Mouse (Mus musculus) forebrain, postnatal 0 days (tissue): Measurements from ENCODE around the gene Kazn. TPM values are rescaled to one million over a fixed set of nuclear protein-coding genes. Genes with fewer than 3 reads are reported as not detected.

Experiments
- ATAC-seq: fragments of 200-750 bp; cut with Nextera tagmentation; 2 replicates; pipeline ENCODE4 v1.8.0; 2017; ENCODE audit warnings: mild to moderate bottlenecking, moderate library complexity
- DNase-seq: peaks from one replicate; pipeline ENCODE4 v3.0.0-alpha.2; 2015
- H3K27ac ChIP-seq: fragments of 300-500 bp; sonication (generic); 2 replicates; pipeline ENCODE4 v1.5.1; 2014; ENCODE audit warnings: low read depth, mild to moderate bottlenecking, antibody characterized with exemption, low read length, moderate library complexity, mixed read lengths
- H3K27me3 ChIP-seq: fragments of 300-500 bp; sonication (generic); 2 replicates; pipeline ENCODE4 v1.6.1; 2014; ENCODE audit warnings: mild to moderate bottlenecking, low read length, mixed read lengths; ENCODE audit not compliant: insufficient read depth
- H3K36me3 ChIP-seq: fragments of 300-500 bp; sonication (generic); 2 replicates; pipeline ENCODE4 v1.6.1; 2014; ENCODE audit warnings: mild to moderate bottlenecking, moderate library complexity; ENCODE audit not compliant: insufficient read depth
- H3K4me1 ChIP-seq: fragments of 300-500 bp; sonication (generic); 2 replicates; pipeline ENCODE4 v1.6.1; 2014; ENCODE audit warnings: antibody characterized with exemption; ENCODE audit not compliant: insufficient read depth
- H3K4me2 ChIP-seq: fragments of 300-500 bp; sonication (generic); 2 replicates; pipeline ENCODE4 v1.6.1; 2014; ENCODE audit warnings: low read depth, mild to moderate bottlenecking, moderate library complexity
- H3K4me3 ChIP-seq: fragments of 300-500 bp; sonication (generic); 2 replicates; pipeline ENCODE4 v1.5.1; 2014; ENCODE audit warnings: low read depth, low read length, mixed read lengths
- H3K9ac ChIP-seq: fragments of 300-500 bp; sonication (generic); 2 replicates; pipeline ENCODE4 v1.6.1; 2014; ENCODE audit warnings: mild to moderate bottlenecking
- H3K9me3 ChIP-seq: fragments of 300-500 bp; sonication (generic); 2 replicates; pipeline ENCODE4 v1.6.1; 2016; ENCODE audit warnings: low read length
- CTCF ChIP-seq: sonication (generic); IDR thresholded peaks from 2 replicates; pipeline ENCODE4 v1.5.1; 2016; ENCODE audit warnings: antibody characterized with exemption, control low read depth, low read depth
- WGBS: fragments of 180-500 bp; shearing (Covaris S2); extraction: QIAGEN DNeasy Blood & Tissue Kit; methylation state at CpG from one replicate; pipeline ENCODE4 v1.1.7; 2014; 5-methylcytosine and 5-hydroxymethylcytosine counted together
- polyA plus RNA-seq: library from polyadenylated mRNA; unstranded; fragments of >200 nt; fragmentation: Nextera tagmentation; extraction: Ambion mirVana; gene quantifications from 2 replicates; pipeline ENCODE4 v1.2.1, GENCODE M21; 2015
- total RNA-seq: library from RNA; depleted of rRNA; stranded (reverse); fragments of >200 nt; gene quantifications from 2 replicates; pipeline ENCODE4 v1.2.3, GENCODE M21; 2014

Kazn gene
- total and polyA plus RNA-seq, 2 experiments from 2014 or later: 18.7 to 56.4 TPM

DNA sequence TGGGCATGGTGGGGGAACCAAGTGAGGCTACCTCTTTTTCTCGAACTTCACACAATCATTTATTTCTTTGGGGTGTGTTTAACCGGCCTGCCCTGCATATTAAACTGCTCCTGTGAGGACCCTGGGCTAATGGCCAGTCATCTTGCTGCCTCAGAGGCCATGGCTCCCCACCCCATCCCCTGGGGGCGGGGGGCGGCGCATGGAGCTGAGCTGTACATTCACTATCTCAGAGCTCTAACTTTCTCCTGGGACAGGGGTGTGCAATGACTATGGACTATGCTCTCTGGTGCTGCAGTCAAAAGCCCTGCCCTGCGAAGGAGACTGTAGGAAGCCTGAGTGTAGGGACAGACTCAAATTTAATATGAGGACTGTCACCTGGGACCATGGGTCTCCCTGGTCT lies 22.2 kb downstream of the Kazn start:
- Histone ChIP-seq H3K36me3 (no peaks in the 10 kb centered on the region), H3K9ac (no peak overlapping the region), H3K4me2 (no peak overlapping the region), H3K9me3 (no peaks in the 10 kb centered on the region), H3K4me1 (no peaks in the 10 kb centered on the region), H3K27ac (no peak overlapping the region), H3K4me3 (no peak overlapping the region), H3K27me3 (no peaks in the 10 kb centered on the region)
- ATAC-seq (no peak), DNase-seq (no peak)
- no peak for TF ChIP-seq CTCF
- 72% methylated on average over 6 of the region's 6 CpGs for WGBS

- no peaks in the 10 kb centered on the region for H3K9me3 ChIP-seq
- no peaks in the 10 kb centered on the region for H3K27me3 ChIP-seq
- no peak overlapping the region for H3K9ac ChIP-seq
- H3K4me2 ChIP-seq: no peak overlapping the region
- no peaks in the 10 kb centered on the region for H3K36me3 ChIP-seq
- H3K4me1 ChIP-seq: no peaks in the 10 kb centered on the region
- 81% methylated on average over 7 of the region's 7 CpGs for WGBS
- no peak for TF ChIP-seq CTCF
- ATAC-seq (no peak), DNase-seq (no peak)
- H3K27ac ChIP-seq: no peak overlapping the region
- H3K4me3 ChIP-seq: no peak overlapping the region
Measured at GRCm38 (mm10) chr4:142215760-142216159, 23.4 kb downstream of the Kazn start.

- Histone ChIP-seq H3K9ac (no peak overlapping the region), H3K4me2 (no peak overlapping the region), H3K4me3 (no peak overlapping the region), H3K9me3 (no peaks in the 10 kb centered on the region), H3K27ac (no peak overlapping the region), H3K36me3 (no peaks in the 10 kb centered on the region), H3K4me1 (no peaks in the 10 kb centered on the region), H3K27me3 (no peaks in the 10 kb centered on the region)
- ATAC-seq (no peak), DNase-seq (no peak)
- 42% methylated on average over 6 of the region's 6 CpGs for WGBS
- TF ChIP-seq CTCF: no peak
Measured at GRCm38 (mm10) chr4:142214532-142214931, 24.7 kb downstream of the Kazn start.

GRCm38 (mm10) chr4:142212425-142212824 lies 26.8 kb downstream of the Kazn start:
- H3K4me1 ChIP-seq: no peaks in the 10 kb centered on the region
- H3K36me3 ChIP-seq: no peaks in the 10 kb centered on the region
- no peak overlapping the region for H3K9ac ChIP-seq
- H3K4me3 ChIP-seq: no peak overlapping the region
- TF ChIP-seq CTCF: no peak
- 83% methylated on average over 9 of the region's 9 CpGs for WGBS
- H3K4me2 ChIP-seq: no peak overlapping the region
- no peaks in the 10 kb centered on the region for H3K27me3 ChIP-seq
- DNase-seq (no peak), ATAC-seq (no peak)
- no peak overlapping the region for H3K27ac ChIP-seq
- H3K9me3 ChIP-seq: no peaks in the 10 kb centered on the region

DNA sequence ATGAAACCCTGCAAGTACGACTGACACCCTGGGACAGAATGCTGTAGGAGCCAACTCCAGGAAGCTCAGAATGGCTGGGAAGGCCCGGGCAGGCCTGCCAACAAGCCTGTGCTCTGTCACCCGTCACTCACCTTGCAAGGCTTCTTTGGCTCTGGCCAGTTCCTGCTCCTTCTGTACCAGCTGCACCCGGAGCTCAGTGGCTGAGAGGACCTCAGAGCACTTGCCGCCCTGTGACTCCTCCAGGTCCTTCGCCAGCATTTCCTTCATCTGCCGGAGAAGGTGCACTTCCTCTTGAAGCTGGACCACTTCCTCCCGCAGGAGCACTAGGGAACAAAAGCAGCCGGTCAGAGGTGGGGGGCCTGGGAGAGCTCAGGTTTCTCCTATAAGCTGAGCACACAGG lies 29.3 kb downstream of the Kazn start:
- ATAC-seq: no peak
- Histone ChIP-seq H3K4me2 (no peak overlapping the region), H3K36me3 (no peaks in the 10 kb centered on the region), H3K4me3 (no peak overlapping the region), H3K9ac (no peak overlapping the region), H3K9me3 (no peaks in the 10 kb centered on the region), H3K27ac (no peak overlapping the region), H3K4me1 (no peaks in the 10 kb centered on the region), H3K27me3 (no peaks in the 10 kb centered on the region)
- TF ChIP-seq CTCF: no peak
- 65% methylated on average over 9 of the region's 9 CpGs for WGBS
- no peak for DNase-seq

DNA sequence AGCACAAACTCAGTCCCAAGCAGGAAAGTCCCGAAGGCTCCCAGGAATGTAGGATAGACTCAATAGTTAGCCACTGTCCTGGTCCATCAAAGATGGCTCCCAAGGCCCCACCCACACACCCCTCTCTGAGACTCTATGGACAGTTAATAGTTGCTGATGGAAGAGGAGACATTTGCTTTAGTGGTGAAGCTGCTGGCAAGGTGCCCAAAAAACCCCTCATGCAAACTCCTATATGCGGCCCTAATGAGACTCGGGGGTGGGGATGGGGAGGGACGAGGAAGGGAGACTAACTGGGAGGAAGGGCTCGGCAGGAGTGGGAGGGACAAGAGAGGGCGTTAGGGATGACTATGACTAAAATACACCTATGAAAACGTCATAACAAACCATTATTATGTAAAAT lies 29.7 kb downstream of the Kazn start:
- no peaks in the 10 kb centered on the region for H3K9me3 ChIP-seq
- WGBS: 41% methylated on average over 7 of the region's 7 CpGs
- no peak overlapping the region for H3K9ac ChIP-seq
- no peak for DNase-seq
- no peaks in the 10 kb centered on the region for H3K4me1 ChIP-seq
- no peaks in the 10 kb centered on the region for H3K36me3 ChIP-seq
- ATAC-seq: no peak
- TF ChIP-seq CTCF: no peak
- H3K4me2 ChIP-seq: no peak overlapping the region
- H3K27me3 ChIP-seq: no peaks in the 10 kb centered on the region
- H3K4me3 ChIP-seq: no peak overlapping the region
- H3K27ac ChIP-seq: no peak overlapping the region

GRCm38 (mm10) chr4:142205693-142206092 lies 33.5 kb downstream of the Kazn start:
- TF ChIP-seq CTCF: no peak
- Histone ChIP-seq H3K4me1 (no peaks in the 10 kb centered on the region), H3K36me3 (no peaks in the 10 kb centered on the region), H3K9me3 (no peaks in the 10 kb centered on the region), H3K27ac (no peak overlapping the region), H3K27me3 (no peaks in the 10 kb centered on the region), H3K9ac (no peak overlapping the region), H3K4me2 (no peak overlapping the region), H3K4me3 (no peak overlapping the region)
- no peak for ATAC-seq
- 85% methylated on average over 6 of the region's 6 CpGs for WGBS
- DNase-seq: no peak

- H3K4me2 ChIP-seq: no peak overlapping the region
- no peaks in the 10 kb centered on the region for H3K9me3 ChIP-seq
- DNase-seq: no peak
- H3K27me3 ChIP-seq: no peaks in the 10 kb centered on the region
- no peaks in the 10 kb centered on the region for H3K4me1 ChIP-seq
- H3K4me3 ChIP-seq: no peak overlapping the region
- no peak overlapping the region for H3K9ac ChIP-seq
- ATAC-seq: no peak
- no peaks in the 10 kb centered on the region for H3K36me3 ChIP-seq
- no peak overlapping the region for H3K27ac ChIP-seq
- 0 out of 2 replicates have a peak, but pooled peaks have one; percentile 26 for TF ChIP-seq CTCF
- 61% methylated on average over 6 of the region's 6 CpGs for WGBS
Measured at GRCm38 (mm10) chr4:142196626-142197025, 42.6 kb downstream of the Kazn start.
